Mouse (Mus musculus) cerebellum, postnatal 4 days (tissue): Measurements from ENCODE around the gene Mki67.
"Not testable (repeated sequence)": the region's sequence is repeated elsewhere in the genome, so short reads cannot be mapped to it uniquely, and the experiment has no call there.

Source experiments
- DNase-seq, 2 experiments: peaks; one replicate each; pipeline ENCODE4 v3.0.0; 2022; ENCODE audit warnings: low spot score in 2 of 2, mixed read lengths in 1 of 2

Gene Mki67

DNA sequence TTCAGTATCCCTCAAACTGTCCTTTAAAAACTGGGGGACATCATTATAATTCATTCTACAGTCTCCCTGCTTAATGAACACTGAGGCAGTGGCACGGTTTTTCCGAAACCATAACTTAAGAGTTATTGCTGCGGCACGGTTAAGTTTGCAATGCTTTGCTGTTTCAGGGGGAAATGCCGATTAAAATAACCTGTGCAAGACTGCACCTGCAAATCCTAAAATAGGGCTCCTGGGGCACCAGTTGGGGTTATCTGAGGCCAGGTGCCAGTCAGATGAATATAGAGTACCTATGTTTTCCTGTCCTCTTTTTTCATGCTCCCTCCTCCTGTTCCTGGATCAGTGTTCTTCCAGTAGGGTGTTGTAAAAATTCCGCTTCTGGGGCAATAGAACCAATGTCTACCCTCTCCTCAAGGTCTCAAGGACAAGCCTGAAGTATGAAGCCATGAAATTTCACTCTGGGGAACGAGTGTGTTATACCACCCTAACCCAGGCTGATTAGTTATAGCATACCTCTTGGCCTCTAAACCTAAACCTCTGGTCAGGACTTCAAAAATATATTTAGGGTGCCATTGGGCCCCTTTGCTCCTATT is 902 bp upstream of the Mki67 start:
- DNase-seq, result no peak

DNA sequence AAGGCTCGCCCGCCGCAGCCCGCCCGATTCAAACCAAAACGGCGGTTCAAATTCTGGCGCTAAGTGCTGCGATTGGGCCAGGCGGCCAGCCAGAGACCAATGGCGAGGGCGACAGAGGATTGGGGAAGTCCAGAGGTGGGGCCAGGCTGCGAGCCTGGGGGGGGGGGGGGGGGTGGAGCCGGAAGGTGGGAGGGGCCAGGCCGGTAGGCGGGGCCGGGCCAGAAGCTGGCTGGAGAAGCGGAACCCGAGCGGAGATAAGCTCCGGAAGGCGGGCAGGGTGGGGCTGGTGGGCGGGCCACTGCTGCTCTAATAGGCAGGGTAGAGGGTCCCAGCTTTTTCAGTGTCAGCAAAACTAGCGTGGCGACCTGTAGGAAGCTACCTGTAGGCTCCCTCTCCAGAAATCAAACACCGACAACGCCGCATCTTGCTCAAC is 300 bp upstream of the Mki67 start:
- DNase-seq, result peak; percentile 72 to 88

DNA sequence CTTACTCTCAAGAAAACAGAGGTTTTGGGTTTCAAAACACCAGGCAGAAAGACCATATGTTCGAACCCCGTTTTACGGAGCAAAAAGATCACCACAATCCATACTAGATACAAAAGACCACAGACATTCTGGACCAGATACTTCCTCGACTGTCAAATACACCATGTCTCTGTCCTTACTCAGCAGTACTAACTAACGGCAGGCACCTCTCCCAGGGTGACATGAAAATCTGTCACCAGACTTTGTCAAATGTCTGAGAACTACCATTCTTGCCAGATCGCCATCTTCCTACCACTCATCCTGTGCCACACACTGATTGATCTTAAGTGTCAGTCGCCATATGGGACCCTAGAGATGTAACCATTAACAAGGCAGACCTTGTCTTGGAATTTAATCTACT is 995 bp downstream of the Mki67 start:
- no peak for DNase-seq

DNA sequence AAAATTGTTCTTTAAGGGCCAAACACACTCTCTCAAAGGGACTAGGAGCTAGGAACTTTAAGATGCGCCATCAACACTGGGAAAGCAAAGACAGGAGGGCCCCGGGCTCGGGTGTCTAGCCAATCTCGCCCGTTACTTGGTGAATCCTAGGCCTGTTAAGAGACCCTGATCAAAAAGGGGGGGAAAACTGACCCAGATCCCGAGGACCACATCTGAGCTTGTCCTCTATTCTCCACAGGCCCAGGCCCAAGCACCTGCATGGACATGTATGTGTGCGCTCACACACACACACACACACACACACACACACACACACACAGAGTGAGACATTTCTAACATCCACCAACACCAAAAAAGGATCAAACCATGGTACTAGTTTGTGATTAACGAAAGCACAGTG is 2.8 kb downstream of the Mki67 start:
- DNase-seq, result no peak

DNA sequence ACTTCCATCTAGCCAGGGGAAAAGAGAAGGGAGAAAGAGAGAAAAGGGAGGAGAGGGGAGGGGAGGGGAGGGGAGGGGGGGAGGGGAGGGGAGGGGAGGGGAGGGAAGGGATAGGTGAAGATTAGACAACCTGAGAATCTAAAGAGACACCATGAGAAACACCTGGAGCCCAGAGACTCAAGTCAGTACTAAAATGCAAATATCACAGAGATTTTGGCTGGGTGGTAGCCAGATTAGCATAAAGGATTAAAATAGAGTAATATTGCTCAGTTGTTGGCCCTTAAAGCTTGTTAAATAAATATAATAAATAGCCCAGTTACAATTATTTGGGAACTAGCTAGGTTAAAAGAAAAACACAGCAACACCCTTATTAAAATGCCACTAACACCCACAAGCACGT is 3.6 kb downstream of the Mki67 start:
- DNase-seq, result no peak

DNA sequence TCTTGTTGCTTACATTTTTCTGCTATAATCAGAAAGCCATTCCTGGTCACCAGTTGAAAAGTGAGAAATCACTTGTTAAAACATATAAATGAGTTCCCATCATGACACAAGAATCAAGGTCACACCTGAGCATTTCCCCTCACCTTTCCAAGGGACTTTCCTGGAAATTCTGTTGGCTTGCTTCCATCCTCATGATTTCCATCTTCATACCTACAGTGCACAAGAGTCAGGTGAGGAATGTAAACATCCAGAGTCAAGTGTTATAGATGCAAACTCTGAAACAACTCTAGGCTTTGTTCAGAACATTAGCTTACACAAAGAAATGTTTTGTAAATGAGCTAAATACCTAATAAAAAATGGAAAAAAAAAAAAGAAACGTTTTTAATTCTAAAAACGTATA is 5.5 kb downstream of the Mki67 start:
- no peak for DNase-seq

DNA sequence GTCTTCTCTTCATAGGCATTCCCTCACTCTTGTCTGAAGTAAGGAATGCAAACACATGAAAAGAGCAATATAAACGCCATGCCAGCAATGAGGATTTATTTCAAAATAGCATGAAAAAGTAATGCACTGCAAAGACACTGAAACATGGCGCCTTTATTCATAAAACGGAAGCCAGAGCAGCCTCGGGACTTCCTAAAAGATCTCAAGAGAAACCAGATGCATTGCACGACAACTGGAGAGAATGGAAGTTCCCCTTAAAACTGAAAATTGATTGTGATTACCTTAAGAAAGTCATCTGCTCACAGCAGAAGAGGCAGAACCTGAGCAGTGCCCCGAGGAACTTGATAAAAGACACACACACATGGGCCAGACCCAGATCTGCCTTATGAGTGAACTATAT is 10.4 kb downstream of the Mki67 start:
- no peak for DNase-seq

DNA sequence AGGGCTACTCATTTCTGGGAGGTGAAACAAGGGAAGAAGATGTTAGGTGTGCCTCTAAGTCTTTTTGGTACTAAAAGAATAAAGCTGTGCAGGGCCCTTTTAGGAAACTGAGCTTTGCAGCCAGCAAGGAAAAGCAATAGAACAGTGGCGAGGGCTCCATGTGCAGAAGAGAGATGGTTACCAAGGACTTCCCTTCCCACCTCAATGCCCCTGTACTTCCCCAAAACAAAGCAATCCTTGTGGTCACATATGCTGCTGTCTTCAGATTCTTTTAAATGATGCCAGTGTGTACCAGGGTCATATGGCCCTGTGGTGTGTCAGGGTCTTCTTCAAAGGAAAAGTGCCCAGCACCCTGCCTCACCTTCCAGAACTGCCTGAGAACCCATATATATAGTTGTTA is 11.1 kb downstream of the Mki67 start:
- DNase-seq, result no peak

DNA sequence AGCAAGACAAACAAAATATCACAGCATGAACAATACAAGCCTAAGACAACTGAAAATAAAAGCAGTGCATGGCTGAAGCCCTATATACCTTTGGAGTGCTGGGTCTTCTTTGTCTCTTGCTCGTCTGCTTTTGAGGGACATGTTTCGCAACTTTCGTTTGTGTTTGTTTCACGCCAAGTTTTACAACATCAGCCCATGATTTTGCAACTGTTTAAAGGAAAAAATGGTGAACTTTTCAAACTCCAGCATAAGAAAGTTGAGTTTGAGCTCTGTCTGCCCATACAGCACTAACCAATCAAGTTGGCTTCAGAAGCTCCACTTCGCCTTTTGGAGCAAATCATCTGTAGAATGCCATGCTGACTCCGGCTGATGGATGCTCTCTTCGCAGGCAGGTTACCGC is 11.9 kb downstream of the Mki67 start:
- no peak for DNase-seq

DNA sequence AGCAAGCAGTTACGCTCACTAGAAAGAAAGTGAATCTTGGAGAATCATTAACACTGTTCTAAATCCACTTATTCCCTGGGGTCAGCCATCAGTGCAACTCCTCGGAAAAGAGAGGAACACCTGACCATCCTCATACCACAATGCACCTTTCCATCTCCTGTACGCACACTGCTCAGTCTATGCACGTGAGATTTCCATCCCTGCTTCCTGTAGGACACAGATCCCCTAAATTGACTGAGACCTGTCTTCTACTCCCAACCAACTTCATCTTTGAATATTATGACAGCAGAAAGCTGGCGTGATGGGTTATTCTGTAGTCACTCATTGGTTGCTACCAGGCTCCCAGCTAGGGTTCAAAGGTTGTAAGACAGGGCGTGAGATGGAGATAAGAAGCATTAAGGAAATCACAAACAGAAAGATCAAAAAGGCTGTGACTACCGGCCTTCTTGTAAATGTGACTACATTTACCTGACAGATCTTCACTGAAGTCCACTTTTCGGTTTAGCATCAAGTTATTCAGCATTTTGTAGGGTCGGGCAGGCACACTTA is 12.5 kb downstream of the Mki67 start:
- DNase-seq, result no peak

DNA sequence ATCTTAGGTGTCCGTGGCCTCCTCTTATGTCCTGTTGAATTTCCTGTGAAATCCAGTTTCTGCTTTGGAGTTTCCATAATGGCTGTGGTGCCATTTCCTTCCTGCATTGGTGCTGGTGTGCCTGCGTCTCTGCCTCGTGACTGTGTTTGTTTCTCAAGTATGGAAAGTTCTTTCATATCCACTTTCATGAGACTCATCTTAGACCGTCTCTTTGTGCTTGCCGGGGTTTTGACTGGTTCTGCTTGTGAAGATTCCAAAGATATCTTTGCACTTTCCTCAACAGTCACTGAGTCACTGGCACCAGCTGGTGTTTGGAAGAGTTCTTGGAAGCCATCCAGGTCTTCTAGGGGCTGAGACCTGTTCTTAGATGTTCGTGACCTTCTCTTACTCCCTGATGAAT is 16.8 kb downstream of the Mki67 start:
- DNase-seq, result not testable (repeated sequence)

DNA sequence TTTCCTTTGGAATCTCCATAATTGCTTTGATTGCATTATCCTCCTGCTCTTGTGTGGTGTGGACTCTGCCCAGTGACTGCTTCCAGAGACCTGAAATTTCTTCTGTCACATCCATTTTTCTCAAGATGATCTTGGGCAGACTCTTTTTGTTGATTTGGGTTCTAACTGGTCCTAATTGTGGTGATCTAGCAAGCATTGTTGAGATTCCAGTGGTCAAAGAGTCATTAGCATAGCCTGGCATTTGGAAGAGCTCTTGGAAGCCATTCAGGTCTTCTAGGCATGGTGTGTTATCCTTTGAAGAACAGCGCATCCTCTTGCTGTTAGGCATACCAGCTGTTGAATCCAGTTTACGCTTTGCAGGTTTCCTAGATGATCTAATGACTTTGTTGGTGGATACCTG is 17.8 kb downstream of the Mki67 start:
- no peak for DNase-seq

DNA sequence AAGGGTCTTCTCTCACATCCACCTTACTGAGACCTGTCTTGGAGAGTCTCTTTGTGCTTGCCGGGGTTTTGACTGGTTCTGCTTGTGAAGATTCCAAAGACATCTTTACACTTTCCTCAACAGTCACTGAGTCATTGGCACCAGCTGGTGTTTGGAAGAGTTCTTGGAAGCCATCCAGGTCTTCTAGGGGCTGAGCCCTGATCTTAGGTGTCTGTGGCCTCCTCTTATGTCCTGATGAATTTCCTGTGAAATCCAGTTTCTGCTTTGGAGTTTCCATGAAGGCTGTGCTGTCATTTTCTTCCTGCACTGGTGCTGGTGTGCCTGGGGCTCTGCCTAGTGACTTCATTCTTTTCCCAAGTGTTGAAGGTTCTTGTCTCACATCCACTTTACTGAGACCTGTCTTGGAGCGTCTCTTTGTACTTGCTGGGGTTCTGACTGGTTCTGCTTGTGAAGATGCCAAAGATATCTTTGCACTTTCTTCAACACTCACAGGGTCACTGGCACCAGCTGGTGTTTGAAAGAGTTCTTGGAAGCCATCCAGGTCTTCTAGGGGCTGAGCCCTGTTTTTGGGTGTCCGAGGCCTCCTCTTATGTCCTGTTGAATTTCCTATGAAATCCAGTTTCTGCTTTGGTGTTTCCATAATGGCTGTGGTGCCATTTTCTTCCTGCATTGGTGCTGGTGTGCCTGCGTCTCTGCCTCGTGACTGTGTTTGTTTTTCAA is 19.0 kb downstream of the Mki67 start:
- DNase-seq, result not testable (repeated sequence)

DNA sequence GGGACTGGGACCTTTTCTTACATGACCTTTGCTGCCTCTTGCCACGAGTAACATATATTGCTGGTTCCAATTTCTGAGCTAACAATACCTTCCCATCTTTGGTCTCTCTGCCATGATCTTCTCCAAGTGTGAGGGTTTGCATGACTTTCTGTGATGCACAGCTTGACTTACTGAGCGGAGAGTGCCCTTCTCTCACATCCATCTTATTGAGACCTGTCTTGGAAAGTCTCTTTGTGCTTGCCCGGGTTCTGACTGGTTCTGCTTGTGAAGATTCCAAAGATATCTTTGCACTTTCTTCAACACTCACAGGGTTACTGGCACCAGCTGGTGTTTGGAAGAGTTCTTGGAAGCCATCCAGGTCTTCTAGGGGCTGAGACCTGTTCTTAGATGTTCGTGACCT is 20.0 kb downstream of the Mki67 start:
- no peak for DNase-seq

DNA sequence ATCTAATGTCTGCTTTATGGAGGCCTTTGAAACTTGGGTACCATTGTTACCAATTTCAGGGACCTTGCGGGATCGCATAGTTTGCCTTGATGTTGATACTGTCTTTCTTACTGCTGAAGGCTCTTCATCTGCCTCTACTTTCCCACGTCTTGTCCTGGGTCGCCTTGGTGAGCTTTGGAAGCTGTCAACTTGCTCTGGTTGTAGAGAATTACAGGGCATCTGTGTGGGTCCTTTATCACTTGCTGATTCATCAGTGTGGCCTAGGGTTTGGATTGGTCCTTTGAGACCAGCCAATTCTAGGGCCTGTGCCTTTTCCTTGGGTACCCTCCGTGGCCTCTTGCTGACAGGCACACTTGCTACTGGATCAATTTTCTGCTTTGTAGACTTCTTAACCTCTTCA is 21.4 kb downstream of the Mki67 start:
- no peak for DNase-seq

DNA sequence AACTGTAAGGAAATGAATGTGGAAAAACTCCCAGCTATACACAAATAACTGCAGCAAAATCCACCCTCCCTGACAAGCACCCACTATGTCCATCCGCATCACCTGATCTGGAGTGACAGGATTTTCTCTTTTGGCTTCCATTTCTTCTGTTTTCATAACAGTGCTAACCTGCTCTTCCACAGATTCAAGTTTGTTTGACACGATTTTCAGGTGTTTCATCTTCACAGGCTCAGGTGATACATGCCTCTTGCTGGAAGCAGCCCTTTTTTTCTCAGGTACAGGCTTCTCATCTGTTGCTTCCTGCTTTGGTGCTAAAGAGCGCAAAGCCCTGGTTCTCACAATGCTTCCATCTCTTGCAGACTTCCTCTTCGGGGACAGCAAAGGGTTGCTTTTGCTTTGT is 22.0 kb downstream of the Mki67 start:
- no peak for DNase-seq

DNA sequence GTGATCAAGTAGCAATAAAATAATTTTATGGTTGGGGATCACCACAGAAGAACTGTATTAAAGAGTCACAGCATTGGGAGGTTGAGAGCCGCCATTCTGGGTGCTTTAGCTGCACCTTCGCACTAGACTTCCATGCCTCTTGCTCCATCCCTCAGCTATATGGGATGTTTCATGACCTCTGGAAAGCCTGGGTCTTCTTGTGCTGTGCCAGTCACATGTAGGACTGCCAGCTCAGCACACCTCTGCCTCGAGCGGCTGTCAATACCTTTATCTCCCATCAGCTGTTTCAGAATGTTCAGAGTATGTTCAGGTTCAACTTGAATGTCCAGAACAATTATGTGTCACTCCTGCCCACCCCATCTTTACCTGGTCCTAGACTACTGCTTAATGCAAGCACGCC is 24.2 kb downstream of the Mki67 start:
- DNase-seq, result no peak

DNA sequence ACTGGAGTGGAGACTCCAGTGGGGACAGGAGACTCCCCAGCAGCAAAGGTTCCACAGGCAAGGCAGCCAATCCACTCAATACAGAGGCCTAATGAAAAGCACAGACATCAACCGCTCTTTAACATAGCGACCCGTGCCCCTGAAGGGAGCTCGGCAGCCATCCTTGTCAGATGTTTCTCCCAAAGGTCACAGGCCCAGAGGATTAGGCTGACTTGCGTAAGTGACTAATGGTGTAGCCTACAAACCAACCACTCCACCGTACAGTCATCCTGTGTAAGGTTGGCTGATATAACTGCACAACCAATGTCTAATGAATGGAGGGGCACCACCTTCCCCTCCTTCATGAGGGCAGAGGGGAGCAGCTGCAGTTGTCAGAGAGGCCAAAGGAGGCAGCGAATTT is 26.8 kb downstream of the Mki67 start:
- DNase-seq, result no peak

DNA sequence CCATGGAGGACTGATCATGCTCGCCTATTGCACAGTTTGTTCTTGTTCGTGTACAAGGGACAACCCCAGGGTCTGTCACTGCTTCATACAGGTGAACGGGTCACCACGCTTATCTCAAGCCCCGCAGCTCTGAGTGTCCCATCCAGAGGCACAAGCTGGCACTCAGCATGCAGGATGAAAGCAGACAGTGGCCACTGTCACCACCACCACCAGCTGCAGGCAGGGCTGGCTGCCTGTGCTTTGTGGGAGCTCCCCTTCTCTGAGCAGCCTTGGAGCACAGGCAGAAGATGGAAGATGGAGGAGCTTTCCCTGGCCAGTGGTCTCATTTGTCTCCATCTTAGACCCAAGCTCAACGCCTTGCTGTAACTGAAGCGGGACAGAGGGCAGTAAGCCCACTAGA is 31.2 kb downstream of the Mki67 start:
- no peak for DNase-seq

DNA sequence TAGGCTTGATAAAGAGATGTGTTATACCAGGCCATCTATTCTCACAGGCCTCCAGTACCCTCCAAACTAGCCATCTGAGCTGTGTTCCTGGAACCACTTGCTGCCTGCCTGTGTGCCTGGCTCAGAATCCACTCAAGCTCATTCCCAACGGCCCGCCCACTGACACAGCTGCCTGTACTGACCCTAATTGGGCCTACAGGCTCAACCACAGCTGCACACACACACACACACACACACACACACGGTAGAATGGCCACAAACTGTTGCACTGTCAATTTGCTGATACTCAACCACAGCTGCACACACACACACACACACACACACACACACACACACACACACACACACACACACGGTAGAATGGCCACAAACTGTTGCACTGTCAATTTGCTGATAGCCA is 32.1 kb downstream of the Mki67 start:
- DNase-seq, result not testable (repeated sequence)

DNA sequence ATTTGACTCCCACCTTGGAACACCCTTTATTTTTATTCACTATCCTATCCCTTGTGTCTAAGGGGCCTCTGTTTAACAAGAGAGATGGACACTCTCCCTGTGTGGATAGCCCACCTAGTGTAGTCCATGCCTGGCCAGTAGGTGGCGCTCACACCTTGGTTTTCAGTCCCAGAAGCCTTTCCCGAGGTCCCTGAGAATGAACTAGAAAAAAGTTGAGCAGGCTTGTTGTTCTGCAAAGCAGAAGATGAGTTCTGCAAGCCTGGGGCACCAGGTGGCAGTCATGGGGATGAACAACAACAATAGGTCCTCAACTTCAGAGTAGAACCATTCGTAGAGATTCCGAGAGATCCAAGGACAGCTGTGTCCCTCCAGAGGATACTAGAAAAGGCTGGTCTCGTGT is 35.8 kb downstream of the Mki67 start:
- DNase-seq, result peak; percentile 52 to 70

DNA sequence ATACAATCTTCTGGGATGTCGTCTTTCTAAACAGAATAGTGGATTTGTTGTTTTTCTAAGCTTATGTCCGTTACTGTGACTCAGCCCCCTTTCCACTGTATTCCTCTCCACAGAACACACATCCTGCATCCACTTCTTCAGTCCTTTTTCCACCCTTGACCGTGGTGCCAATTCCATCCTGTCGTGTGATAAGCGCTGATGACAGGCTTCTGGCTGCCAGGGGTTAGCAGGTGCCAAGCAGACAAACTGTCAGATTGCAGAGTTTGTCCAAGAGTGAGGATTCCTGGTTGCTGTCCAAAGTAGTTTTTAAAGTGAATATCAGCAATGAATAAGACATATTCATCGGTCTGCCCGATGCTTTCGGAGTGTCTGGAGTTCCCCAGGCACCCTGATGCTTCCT is 39.4 kb downstream of the Mki67 start:
- peak in 1 of 2 experiments; percentile 12 for DNase-seq

DNA sequence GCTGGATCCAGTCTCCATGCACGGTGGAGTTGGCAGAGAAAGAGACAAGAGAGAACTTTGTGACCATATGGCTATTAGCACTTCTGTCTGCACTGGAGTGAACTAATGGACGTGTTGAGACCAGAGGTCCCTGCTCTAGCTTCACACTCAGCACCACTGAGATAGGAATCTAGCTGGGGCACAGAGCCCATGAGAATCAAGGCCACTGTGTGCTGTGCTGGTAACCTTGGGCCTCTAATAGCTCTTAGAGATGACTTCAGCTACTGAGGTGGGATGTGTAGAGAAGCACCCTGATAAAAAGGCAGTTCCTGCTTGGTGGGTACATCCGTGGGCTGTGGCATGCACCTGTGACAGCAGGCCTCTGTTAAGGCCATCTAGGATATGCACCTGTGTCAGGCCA is 42.6 kb downstream of the Mki67 start:
- no peak for DNase-seq
